Mouse (Mus musculus) ES-E14 (cell line): ENCODE results near the gene Baiap2.

ENCODE experiments used
- HCFC1 ChIP-seq: IDR thresholded peaks from 2 replicates; pipeline ENCODE4 v1.6.1; 2012; ENCODE audit warnings: low read length, inconsistent platforms, borderline replicate concordance; ENCODE audit not compliant: insufficient read depth
- ZNF384 ChIP-seq: IDR thresholded peaks from 2 replicates; pipeline ENCODE4 v1.6.1; 2012; ENCODE audit warnings: low read depth, low read length, inconsistent platforms

DNA sequence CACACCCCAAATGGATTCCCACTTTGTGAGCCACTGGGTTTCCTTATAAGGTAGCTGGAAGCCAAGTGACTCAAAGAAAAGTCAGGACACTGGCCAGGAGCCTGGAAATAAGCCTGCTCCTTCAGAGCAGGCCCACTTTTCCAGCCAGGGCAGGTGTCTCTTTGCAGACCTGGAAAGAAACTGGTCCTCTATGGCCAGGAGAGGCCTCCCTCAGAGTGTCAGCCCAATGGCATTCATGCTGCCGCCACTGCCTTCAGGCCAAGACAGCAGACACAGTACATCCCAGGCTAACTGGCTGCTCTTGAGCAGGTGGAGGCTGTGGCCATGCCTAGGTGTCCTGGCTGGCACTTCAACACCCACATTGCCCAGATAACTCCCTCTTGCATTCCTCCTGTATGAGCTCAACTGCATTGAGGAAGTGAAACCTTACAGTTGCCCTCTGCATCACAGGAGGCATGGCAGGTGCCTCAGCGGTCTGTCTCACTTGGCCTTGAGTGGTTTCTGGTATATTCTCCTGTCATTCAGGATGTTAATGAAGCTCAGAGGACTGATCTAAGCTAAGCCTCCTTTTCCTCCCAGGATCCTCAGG lies 12.3 kb downstream of the Baiap2 start:
- TF ChIP-seq ZNF384: no peak
- no peak for TF ChIP-seq HCFC1
